Mouse (Mus musculus): Measurements from ENCODE around the gene Nfat5.

DNA sequence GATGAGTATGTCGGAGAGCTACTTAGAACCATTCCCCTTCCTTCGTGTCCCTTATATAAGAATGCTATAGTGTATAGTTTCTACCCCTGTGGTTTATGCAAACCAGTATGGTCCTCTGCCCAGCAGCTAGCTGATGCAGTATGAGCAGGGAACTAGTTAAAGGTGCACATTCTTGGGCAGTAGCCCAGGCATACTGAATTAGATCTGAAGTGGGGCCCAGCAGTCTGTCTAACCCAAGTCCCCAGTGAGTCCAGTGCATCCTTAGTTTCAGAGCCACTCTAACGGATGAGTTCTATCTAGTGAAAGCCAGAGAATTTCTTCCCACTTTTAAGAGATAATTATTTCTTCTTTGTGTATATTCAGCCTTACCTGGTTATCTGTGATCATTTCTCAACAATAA is 84.1 kb downstream of the Nfat5 start:
- no peak for TF ChIP-seq POLR2A (IDR thresholded peaks at IDR 0.05; ENCODE audit: insufficient read length, low read depth)
- TF ChIP-seq POLR2AphosphoS2 (IDR thresholded peaks at IDR 0.05; ENCODE audit: insufficient read length, low read depth) = no peak
